Mouse (Mus musculus) natural killer cell, adult 2 months (primary cell): Measurements from ENCODE around the gene Ankrd37.

ENCODE experiments used
- DNase-seq, 2 experiments: peaks; one replicate each; pipeline ENCODE4 v3.0.0; 2022; ENCODE audit warnings: low spot score in 2 of 2

Gene Ankrd37

DNA sequence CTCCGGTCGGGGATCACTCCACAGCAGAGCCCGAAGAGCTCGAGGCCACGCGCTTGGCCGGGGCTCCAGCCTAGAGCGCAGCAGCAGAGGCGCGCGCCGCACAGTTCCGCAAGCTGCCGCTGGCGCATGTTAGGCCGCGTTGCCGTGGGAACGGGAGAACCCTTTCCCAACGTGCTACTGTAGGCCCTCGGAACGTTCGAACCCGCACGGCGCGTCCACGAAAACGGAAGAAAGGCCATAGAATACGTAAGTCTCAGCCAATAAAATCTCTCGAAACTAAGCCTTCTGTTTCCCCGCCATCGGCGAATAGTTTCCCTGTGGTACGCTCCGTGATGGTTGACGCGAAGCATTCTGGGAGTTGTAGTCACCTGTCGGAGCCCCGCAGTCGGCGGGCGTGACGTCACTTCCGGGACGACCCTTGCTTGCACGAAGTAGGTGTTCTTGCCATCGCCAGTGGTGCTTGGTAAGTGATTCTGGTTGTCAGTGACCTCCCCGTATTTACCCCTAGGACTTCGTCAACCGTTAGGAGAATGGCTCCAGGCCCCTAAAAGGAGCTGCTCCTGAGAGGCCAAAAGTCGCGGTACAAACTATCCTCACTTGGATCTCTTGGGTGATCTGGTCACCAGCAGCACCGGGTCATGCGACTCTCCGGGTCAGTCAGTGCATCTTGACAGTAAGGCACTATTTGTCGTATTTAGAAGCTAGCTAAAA is 30.2 kb downstream of the Ankrd37 start, which contains the start of the genes 1700029J07Rik and Ufsp2:
TSS of gene 1700029J07Rik (minus strand) at position 127 of the 711 bp plus-strand sequence.
TSS of gene Ufsp2 (plus strand) at position 403 of the 711 bp plus-strand sequence.
- DNase-seq = peak; percentile 96

DNA sequence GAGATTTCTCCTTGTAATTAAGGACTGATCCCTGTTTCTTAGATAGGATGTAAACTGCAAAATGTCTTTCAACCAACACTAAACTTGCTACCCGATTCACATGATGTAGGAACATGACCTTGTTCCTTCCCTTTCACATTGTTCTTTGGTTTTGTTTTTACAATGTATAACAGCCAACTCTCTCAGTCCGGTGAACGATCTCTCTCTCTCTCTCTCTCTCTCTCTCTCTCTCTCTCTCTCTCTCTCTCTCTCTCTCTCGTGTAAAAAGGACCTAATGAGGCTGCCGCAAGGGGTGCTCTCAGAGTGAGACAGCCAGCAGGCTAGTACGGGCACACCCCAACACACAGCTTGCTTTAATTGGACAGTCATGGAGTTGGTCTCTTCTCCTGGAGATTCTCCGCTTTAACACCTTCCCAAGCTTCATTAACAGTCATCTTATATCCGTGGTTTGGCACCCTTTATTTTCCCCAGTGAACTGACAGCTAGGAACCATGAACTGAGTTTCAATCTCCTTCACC is 31.5 kb downstream of the Ankrd37 start:
- no peak for DNase-seq

DNA sequence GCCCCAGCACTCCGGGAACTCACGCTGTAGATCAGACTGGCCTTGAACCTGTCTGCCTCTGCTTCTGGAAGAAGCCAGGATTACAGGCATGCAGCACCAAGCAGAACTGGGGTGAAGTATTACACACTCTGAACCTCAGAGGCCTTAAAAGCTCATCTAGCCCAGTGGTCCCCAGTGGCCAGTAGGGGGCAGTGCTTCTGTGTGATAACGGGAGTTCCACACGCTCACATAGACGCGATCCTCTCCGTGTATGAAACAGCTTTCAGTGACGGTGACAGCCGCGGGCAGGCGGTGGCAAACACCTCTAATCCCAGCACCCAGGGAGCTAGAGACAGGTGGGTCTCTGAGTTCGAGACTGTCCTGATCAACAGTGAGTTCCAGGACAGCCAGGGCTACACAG is 34.6 kb downstream of the Ankrd37 start:
- no peak for DNase-seq

DNA sequence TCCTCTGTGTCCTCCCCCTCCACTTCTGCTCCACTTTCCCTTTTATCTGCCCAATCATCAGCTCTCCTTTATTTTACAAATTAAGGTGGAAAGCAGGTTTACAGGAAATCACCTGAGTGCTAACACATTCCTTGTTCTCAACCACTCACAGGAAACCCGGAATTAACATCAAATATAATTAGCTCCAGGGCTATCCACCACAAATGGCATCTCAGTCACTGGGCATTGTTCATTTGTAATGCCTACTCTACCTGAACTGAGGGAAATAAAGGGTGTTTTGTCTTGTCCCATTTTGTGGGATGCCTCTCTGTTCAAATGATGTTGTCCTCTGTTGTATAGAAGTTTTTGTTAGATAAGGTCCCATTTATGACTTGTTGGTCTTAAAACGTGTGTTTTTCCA is 54.9 kb downstream of the Ankrd37 start:
- no peak for DNase-seq
